Mouse (Mus musculus) neural tube, embryonic 14.5 days (tissue): Measurements from ENCODE around the gene Gnao1. TPM values are rescaled to one million over a fixed set of nuclear protein-coding genes. Genes with fewer than 3 reads are reported as not detected.

ENCODE experiments used
- ATAC-seq: fragments of 200-750 bp; cut with Nextera tagmentation; 2 replicates; pipeline ENCODE4 v1.8.0; 2017; ENCODE audit warnings: low read depth, mild to moderate bottlenecking, moderate TSS enrichment, moderate library complexity
- H3K27ac ChIP-seq: fragments of 300-500 bp; sonication (generic); 2 replicates; pipeline ENCODE4 v1.5.1; 2014; ENCODE audit warnings: low read depth, mild to moderate bottlenecking, control low read depth, low read length, moderate library complexity, mixed read lengths
- H3K27me3 ChIP-seq: fragments of 300-500 bp; sonication (generic); 2 replicates; pipeline ENCODE4 v1.6.1; 2014; ENCODE audit warnings: low read length; ENCODE audit not compliant: control insufficient read depth, insufficient read depth
- H3K36me3 ChIP-seq: fragments of 300-500 bp; sonication (generic); 2 replicates; pipeline ENCODE4 v1.6.1; 2014; ENCODE audit warnings: low read length, mixed read lengths; ENCODE audit not compliant: control insufficient read depth, insufficient read depth
- H3K4me1 ChIP-seq: fragments of 300-500 bp; sonication (generic); 2 replicates; pipeline ENCODE4 v1.6.1; 2014; ENCODE audit warnings: low read length; ENCODE audit not compliant: control insufficient read depth, insufficient read depth
- H3K4me2 ChIP-seq: fragments of 300-500 bp; sonication (generic); 2 replicates; pipeline ENCODE4 v1.6.1; 2014; ENCODE audit warnings: mild to moderate bottlenecking, low read depth, low read length, control low read depth
- H3K4me3 ChIP-seq: fragments of 300-500 bp; sonication (generic); 2 replicates; pipeline ENCODE4 v1.5.1; 2014; ENCODE audit warnings: low read depth, low read length, control low read depth, mixed read lengths
- H3K9ac ChIP-seq: fragments of 300-500 bp; sonication (generic); replicated peaks from 2 replicates; pipeline ENCODE4 v1.6.1; 2014; ENCODE audit warnings: low read depth, mild to moderate bottlenecking, control low read depth, low read length, mixed read lengths
- H3K9me3 ChIP-seq: fragments of 300-500 bp; sonication (generic); 2 replicates; pipeline ENCODE4 v1.6.1; 2016; ENCODE audit warnings: low read length; ENCODE audit not compliant: control insufficient read depth
- WGBS: fragments of 180-500 bp; shearing (Covaris S2); extraction: QIAGEN DNeasy Blood & Tissue Kit; methylation state at CpG from one replicate; pipeline ENCODE4 v1.1.7; 2014; 5-methylcytosine and 5-hydroxymethylcytosine counted together
- polyA plus RNA-seq: library from polyadenylated mRNA; unstranded; fragments of >200 nt; fragmentation: Nextera tagmentation; extraction: Ambion mirVana; gene quantifications from 2 replicates; pipeline ENCODE4 v1.2.1, GENCODE M21; 2014

Gnao1 gene
- polyA plus RNA-seq, 1 experiment from 2014 or later: 214 TPM

GRCm38 (mm10) chr8:93814266-93814665 is 4.5 kb downstream of the Gnao1 start:
- Histone ChIP-seq H3K4me1 (peaks cover 22% of the 10 kb centered on the region), H3K27ac (0 out of 2 replicates have a peak overlapping the region, but pooled peaks have one; percentile 10), H3K4me2 (peak overlapping the region; percentile 90), H3K9me3 (no peaks in the 10 kb centered on the region), H3K27me3 (0 out of 2 replicates have a peak, but pooled peaks cover 5% of the 10 kb centered on the region), H3K9ac (peak overlapping the region; percentile 91; the same call in 1 of the 2 replicates), H3K4me3 (peak overlapping the region; percentile 88), H3K36me3 (0 out of 2 replicates have a peak, but pooled peaks cover 4% of the 10 kb centered on the region)
- no peak for ATAC-seq
- WGBS: 50% methylated on average over 6 of the region's 6 CpGs

- H3K4me3 ChIP-seq: no peak overlapping the region
- no peaks in the 10 kb centered on the region for H3K9me3 ChIP-seq
- H3K27me3 ChIP-seq: 0 out of 2 replicates have a peak, but pooled peaks cover 5% of the 10 kb centered on the region
- ATAC-seq: no peak
- H3K4me1 ChIP-seq: peaks cover 22% of the 10 kb centered on the region
- no peak overlapping the region for H3K27ac ChIP-seq
- no peak overlapping the region for H3K9ac ChIP-seq
- H3K4me2 ChIP-seq: peak overlapping the region; percentile 18; the same call in 1 of the 2 replicates
- 0 out of 2 replicates have a peak, but pooled peaks cover 4% of the 10 kb centered on the region for H3K36me3 ChIP-seq
- 76% methylated on average over 6 of the region's 6 CpGs for WGBS
Measured at GRCm38 (mm10) chr8:93816226-93816625, 6.5 kb downstream of the Gnao1 start.

- ATAC-seq: no peak
- Histone ChIP-seq H3K36me3 (0 out of 2 replicates have a peak, but pooled peaks cover 7% of the 10 kb centered on the region), H3K4me3 (no peak overlapping the region), H3K9ac (no peak overlapping the region), H3K4me1 (peaks cover 22% of the 10 kb centered on the region), H3K27me3 (0 out of 2 replicates have a peak, but pooled peaks cover under 1% of the 10 kb centered on the region), H3K4me2 (no peak overlapping the region), H3K9me3 (no peaks in the 10 kb centered on the region), H3K27ac (no peak overlapping the region)
- WGBS: 96% methylated on average over 1 of the region's 1 CpGs
Measured at GRCm38 (mm10) chr8:93817366-93817765, 7.6 kb downstream of the Gnao1 start.

GRCm38 (mm10) chr8:93819929-93820328 is 10.2 kb downstream of the Gnao1 start:
- peaks cover 11% of the 10 kb centered on the region; the same call in 1 of the 2 replicates for H3K36me3 ChIP-seq
- 87% methylated on average over 4 of the region's 4 CpGs for WGBS
- H3K27me3 ChIP-seq: no peaks in the 10 kb centered on the region
- no peak overlapping the region for H3K4me3 ChIP-seq
- ATAC-seq: no peak
- H3K4me2 ChIP-seq: no peak overlapping the region
- H3K4me1 ChIP-seq: peaks cover 12% of the 10 kb centered on the region
- H3K27ac ChIP-seq: no peak overlapping the region
- H3K9ac ChIP-seq: no peak overlapping the region
- H3K9me3 ChIP-seq: no peaks in the 10 kb centered on the region

GRCm38 (mm10) chr8:93821327-93821726 is 11.6 kb downstream of the Gnao1 start:
- no peak for ATAC-seq
- Histone ChIP-seq H3K27ac (no peak overlapping the region), H3K9ac (no peak overlapping the region), H3K4me1 (peaks cover under 1% of the 10 kb centered on the region; the same call in 1 of the 2 replicates), H3K9me3 (no peaks in the 10 kb centered on the region), H3K4me2 (no peak overlapping the region), H3K27me3 (no peaks in the 10 kb centered on the region), H3K36me3 (peaks cover 11% of the 10 kb centered on the region; the same call in 1 of the 2 replicates), H3K4me3 (no peak overlapping the region)
- 88% methylated on average over 7 of the region's 7 CpGs for WGBS

- Histone ChIP-seq H3K36me3 (peaks cover 7% of the 10 kb centered on the region; the same call in 1 of the 2 replicates), H3K27me3 (no peaks in the 10 kb centered on the region), H3K4me1 (no peaks in the 10 kb centered on the region), H3K4me3 (no peak overlapping the region), H3K9ac (no peak overlapping the region), H3K9me3 (no peaks in the 10 kb centered on the region), H3K27ac (no peak overlapping the region), H3K4me2 (no peak overlapping the region)
- no peak for ATAC-seq
- WGBS: 64% methylated on average over 4 of the region's 4 CpGs
Measured at GRCm38 (mm10) chr8:93825317-93825716, 15.6 kb downstream of the Gnao1 start.

- Histone ChIP-seq H3K4me2 (no peak overlapping the region), H3K4me1 (peaks cover 18% of the 10 kb centered on the region), H3K4me3 (no peak overlapping the region), H3K36me3 (no peaks in the 10 kb centered on the region), H3K9ac (no peak overlapping the region), H3K27me3 (no peaks in the 10 kb centered on the region), H3K27ac (no peak overlapping the region), H3K9me3 (no peaks in the 10 kb centered on the region)
- ATAC-seq: no peak
- 45% methylated on average over 3 of the region's 3 CpGs for WGBS
Measured at GRCm38 (mm10) chr8:93830626-93831025, 20.9 kb downstream of the Gnao1 start.

- ATAC-seq: no peak
- no peaks in the 10 kb centered on the region for H3K9me3 ChIP-seq
- WGBS: 63% methylated on average over 5 of the region's 5 CpGs
Measured at GRCm38 (mm10) chr8:93835771-93836170, 26.0 kb downstream of the Gnao1 start.

GRCm38 (mm10) chr8:93839113-93839512 is 29.3 kb downstream of the Gnao1 start:
- no peak overlapping the region for H3K4me2 ChIP-seq
- H3K4me3 ChIP-seq: no peak overlapping the region
- H3K27me3 ChIP-seq: no peaks in the 10 kb centered on the region
- H3K27ac ChIP-seq: no peak overlapping the region
- H3K4me1 ChIP-seq: peaks cover 34% of the 10 kb centered on the region
- no peak for ATAC-seq
- WGBS: 36% methylated on average over 8 of the region's 8 CpGs
- H3K9me3 ChIP-seq: no peaks in the 10 kb centered on the region
- no peaks in the 10 kb centered on the region for H3K36me3 ChIP-seq
- no peak overlapping the region for H3K9ac ChIP-seq

More at GRCm38 (mm10) chr8:93835771-93836170, 26.0 kb downstream of the Gnao1 start:
- Histone ChIP-seq H3K4me3 (no peak overlapping the region), H3K9ac (no peak overlapping the region), H3K4me1 (peaks cover 29% of the 10 kb centered on the region), H3K27me3 (no peaks in the 10 kb centered on the region), H3K4me2 (no peak overlapping the region), H3K27ac (no peak overlapping the region), H3K36me3 (no peaks in the 10 kb centered on the region)
